Mouse (Mus musculus) intestine, postnatal 0 days (tissue): ENCODE measurements around the gene Cyp4f16. TPM values are rescaled to one million over a fixed set of nuclear protein-coding genes. Genes with fewer than 3 reads are reported as not detected.

Experiments used
- ATAC-seq: fragments of 200-750 bp; cut with Nextera tagmentation; 2 replicates; pipeline ENCODE4 v1.8.0; 2017; ENCODE audit warnings: mild to moderate bottlenecking, moderate TSS enrichment, moderate library complexity
- H3K27ac ChIP-seq: fragments of 300-500 bp; sonication (generic); 2 replicates; pipeline ENCODE4 v1.5.1; 2014; ENCODE audit warnings: mild to moderate bottlenecking, low read depth, low read length, moderate library complexity
- H3K27me3 ChIP-seq: fragments of 300-500 bp; sonication (generic); replicated peaks from 2 replicates; pipeline ENCODE4 v1.6.1; 2014; ENCODE audit warnings: low read length, mixed read lengths; ENCODE audit not compliant: control insufficient read depth, insufficient read depth
- H3K36me3 ChIP-seq: fragments of 300-500 bp; sonication (generic); 2 replicates; pipeline ENCODE4 v1.6.1; 2014; ENCODE audit warnings: mild to moderate bottlenecking, moderate library complexity; ENCODE audit not compliant: control insufficient read depth, insufficient read depth
- H3K4me1 ChIP-seq: fragments of 300-500 bp; sonication (generic); replicated peaks from 2 replicates; pipeline ENCODE4 v1.6.1; 2014; ENCODE audit warnings: antibody characterized with exemption, low read length, mixed read lengths; ENCODE audit not compliant: control insufficient read depth, insufficient read depth
- H3K4me2 ChIP-seq: fragments of 300-500 bp; sonication (generic); replicated peaks from 2 replicates; pipeline ENCODE4 v1.6.1; 2014; ENCODE audit warnings: low read depth, mild to moderate bottlenecking, moderate library complexity
- H3K4me3 ChIP-seq: fragments of 300-500 bp; sonication (generic); 2 replicates; pipeline ENCODE4 v1.5.1; 2014; ENCODE audit warnings: low read depth, low read length
- H3K9ac ChIP-seq: fragments of 300-500 bp; sonication (generic); 2 replicates; pipeline ENCODE4 v1.6.1; 2014; ENCODE audit warnings: mild to moderate bottlenecking, low read depth, low read length
- H3K9me3 ChIP-seq: fragments of 300-500 bp; sonication (generic); 2 replicates; pipeline ENCODE4 v1.6.1; 2016; ENCODE audit warnings: mixed run types; ENCODE audit not compliant: control insufficient read depth
- CTCF ChIP-seq: sonication (generic); IDR thresholded peaks from 2 replicates; pipeline ENCODE4 v1.5.1; 2016; ENCODE audit warnings: low read depth, mild to moderate bottlenecking, control low read depth, antibody characterized with exemption, moderate library complexity
- WGBS: fragments of 180-500 bp; shearing (Covaris S2); extraction: QIAGEN DNeasy Blood & Tissue Kit; methylation state at CpG from one replicate; pipeline ENCODE4 v1.1.7; 2014; 5-methylcytosine and 5-hydroxymethylcytosine counted together
- polyA plus RNA-seq: library from polyadenylated mRNA; unstranded; fragments of >200 nt; fragmentation: Nextera tagmentation; extraction: Ambion mirVana; gene quantifications from 2 replicates; pipeline ENCODE4 v1.2.1, GENCODE M21; 2015

Cyp4f16 gene
- polyA plus RNA-seq, 1 experiment from 2014 or later: 95.4 TPM

DNA sequence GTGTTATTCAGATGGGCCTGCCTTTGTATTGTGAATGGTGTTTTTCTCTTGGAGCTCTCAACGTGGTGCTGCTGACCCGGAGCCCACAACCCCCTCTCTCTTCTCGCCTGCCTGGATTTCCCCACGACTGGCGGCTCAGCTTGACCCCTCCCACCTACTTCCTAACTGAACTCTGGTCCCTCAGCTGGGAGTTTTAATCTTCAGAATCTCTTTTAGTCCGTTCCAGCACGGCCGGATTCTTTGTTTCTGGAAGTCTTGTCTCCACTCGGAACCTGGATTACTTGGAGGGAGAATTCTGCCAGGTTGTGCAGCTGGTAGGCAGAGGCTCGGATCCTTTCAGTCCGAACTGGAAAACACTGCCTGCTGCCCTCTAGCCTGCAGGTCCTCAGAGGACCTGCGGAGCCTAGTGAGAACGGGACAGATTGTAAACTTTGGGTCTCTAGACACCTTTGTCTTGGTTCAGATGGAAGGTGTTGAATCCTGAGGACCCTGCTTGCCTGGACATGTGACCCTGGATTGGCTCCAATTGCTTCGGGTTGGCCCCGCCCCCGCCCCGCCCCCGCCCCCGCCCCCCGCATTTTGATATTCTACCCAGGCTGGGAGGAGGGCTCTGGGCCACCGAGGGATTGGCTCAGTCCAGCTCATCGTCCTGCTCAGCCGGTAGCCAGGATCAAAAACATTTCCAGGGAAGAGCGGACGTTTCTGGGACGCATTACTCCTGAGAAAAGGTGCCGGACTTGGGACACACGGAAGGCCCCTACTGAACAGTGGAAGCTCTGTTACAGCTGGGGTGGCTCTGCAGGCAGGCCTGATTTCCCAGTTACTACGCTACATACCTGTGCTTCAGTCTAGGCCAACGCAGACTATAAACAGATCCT is 30.3 kb upstream of the Cyp4f16 start, which contains the start of gene Cyp4f17:
TSS of gene Cyp4f17 (plus strand) at position 200 of the 878 bp plus-strand sequence.
- 1% methylated on average over 30 of the region's 30 CpGs for WGBS

DNA sequence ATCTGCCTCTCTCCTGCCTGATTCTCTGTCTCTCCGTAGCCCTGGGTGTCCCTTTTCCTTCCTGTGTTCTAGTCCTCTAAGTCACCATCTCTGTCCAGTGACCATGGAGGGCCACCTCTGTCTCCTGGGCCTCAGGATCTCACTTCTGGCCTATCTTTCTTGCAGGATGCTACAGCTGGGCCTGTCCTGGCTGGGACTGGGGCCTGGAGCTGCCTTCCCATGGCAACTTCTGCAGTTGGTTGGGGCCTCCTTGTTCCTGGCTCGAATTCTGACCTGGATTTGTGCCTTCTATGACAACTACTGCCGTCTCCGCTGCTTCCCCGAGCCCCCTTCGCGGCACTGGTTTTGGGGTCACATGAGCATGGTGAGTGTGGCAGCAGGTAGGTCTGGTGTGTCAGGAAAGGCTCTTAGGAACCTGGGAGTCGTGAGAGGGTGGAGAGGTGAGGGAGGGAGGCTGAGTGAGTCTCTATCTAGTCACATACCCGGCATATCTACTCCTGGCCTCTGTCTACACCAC is 29.6 kb upstream of the Cyp4f16 start:
- peak; percentile 46; the same call in 1 of the 2 replicates for ATAC-seq
- Histone ChIP-seq H3K27me3 (no peaks in the 10 kb centered on the region), H3K4me1 (peaks cover 10% of the 10 kb centered on the region; the same call in 1 of the 2 replicates), H3K27ac (no peak overlapping the region), H3K4me2 (peak overlapping the region; percentile 90), H3K36me3 (no peaks in the 10 kb centered on the region), H3K4me3 (peak overlapping the region; percentile 59), H3K9me3 (no peaks in the 10 kb centered on the region), H3K9ac (peak overlapping the region; percentile 62)
- TF ChIP-seq CTCF: no peak
- 45% methylated on average over 9 of the region's 9 CpGs for WGBS

More for the DNA sequence above, 30.3 kb upstream of the Cyp4f16 start, which contains the start of gene Cyp4f17:
- no peak for TF ChIP-seq CTCF
- peak; percentile 55; the same call in 1 of the 2 replicates for ATAC-seq
- Histone ChIP-seq H3K9me3 (no peaks in the 10 kb centered on the region), H3K27me3 (no peaks in the 10 kb centered on the region), H3K36me3 (no peaks in the 10 kb centered on the region), H3K4me1 (peaks cover 10% of the 10 kb centered on the region; the same call in 1 of the 2 replicates), H3K27ac (no peak within 1 kb of the TSS), H3K4me2 (peak within 1 kb of the TSS; percentile 90), H3K4me3 (peak within 1 kb of the TSS; percentile 59), H3K9ac (peak within 1 kb of the TSS; percentile 62)

DNA sequence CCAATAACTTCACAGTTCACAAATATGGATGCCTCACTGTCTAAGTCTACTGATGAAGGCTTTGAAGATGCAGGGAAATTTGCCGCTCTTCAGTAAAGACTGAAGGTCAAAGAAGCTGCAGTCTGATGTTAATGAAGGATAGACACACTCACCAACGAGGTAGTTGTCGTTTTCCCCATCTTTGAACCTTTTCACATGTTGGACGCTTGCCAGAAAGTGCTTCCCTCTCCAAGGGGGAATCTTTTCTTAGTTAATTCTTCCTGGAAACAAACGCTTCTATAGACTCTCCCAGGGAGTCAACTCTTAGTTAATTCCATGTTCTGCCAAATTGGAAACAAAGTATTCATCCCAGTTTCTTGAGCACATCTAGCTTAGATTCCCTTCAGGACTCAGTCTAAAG is 20.2 kb upstream of the Cyp4f16 start:
- WGBS: 75% methylated on average over 5 of the region's 5 CpGs
- Histone ChIP-seq H3K4me2 (no peak overlapping the region), H3K9me3 (no peaks in the 10 kb centered on the region), H3K9ac (no peak overlapping the region), H3K27me3 (no peaks in the 10 kb centered on the region), H3K4me1 (no peaks in the 10 kb centered on the region), H3K36me3 (no peaks in the 10 kb centered on the region; the same call in 1 of the 2 replicates), H3K27ac (no peak overlapping the region), H3K4me3 (no peak overlapping the region)
- no peak for ATAC-seq
- TF ChIP-seq CTCF: no peak

DNA sequence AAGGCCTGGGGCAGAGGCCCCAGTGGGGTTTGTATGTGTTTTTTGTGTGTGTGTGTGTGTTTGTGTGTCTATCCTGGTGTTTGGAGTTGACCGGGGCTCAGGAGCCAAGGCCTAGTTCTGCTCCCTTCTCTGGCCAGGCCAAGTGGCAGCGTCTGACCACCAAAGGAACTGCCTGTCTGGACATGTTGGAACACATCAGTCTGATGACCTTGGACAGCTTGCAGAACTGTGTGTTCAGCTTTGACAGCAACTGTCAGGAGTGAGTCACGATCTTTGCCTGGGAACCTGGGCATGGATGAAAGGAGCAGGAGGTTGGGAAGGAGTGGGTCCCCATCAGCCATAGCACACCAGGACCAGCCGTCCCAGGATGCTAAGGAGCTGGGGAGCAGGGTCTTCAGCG is 14.4 kb upstream of the Cyp4f16 start:
- Histone ChIP-seq H3K36me3 (no peaks in the 10 kb centered on the region; the same call in 1 of the 2 replicates), H3K4me3 (no peak overlapping the region), H3K4me1 (no peaks in the 10 kb centered on the region), H3K9me3 (no peaks in the 10 kb centered on the region), H3K27me3 (no peaks in the 10 kb centered on the region), H3K27ac (no peak overlapping the region), H3K9ac (no peak overlapping the region), H3K4me2 (no peak overlapping the region)
- 90% methylated on average over 5 of the region's 5 CpGs for WGBS
- ATAC-seq: no peak
- TF ChIP-seq CTCF: no peak

DNA sequence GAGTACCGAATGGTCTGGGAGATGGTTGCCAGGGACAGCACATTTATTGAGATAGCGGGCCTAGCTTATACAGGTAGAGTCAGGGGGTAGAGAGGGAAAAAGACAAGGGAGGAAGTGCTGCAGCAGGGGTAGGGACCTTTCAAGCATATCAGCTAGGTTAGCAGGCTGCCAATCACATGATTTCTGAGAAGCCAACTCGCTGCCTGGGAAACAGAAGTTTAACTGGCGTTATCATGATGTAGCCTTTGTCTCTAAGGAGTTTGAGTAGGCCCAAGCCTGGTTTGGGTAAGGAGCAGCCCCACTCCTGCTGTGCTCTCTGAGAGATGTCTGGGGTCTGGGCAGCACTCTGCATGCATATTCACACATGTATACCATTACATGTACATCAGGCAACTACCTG is 14.0 kb upstream of the Cyp4f16 start:
- Histone ChIP-seq H3K9me3 (no peaks in the 10 kb centered on the region), H3K4me2 (no peak overlapping the region), H3K4me1 (no peaks in the 10 kb centered on the region), H3K27me3 (no peaks in the 10 kb centered on the region), H3K27ac (no peak overlapping the region), H3K4me3 (no peak overlapping the region), H3K9ac (no peak overlapping the region), H3K36me3 (no peaks in the 10 kb centered on the region; the same call in 1 of the 2 replicates)
- TF ChIP-seq CTCF: no peak
- WGBS: 67% methylated on average over 4 of the region's 4 CpGs
- no peak for ATAC-seq

DNA sequence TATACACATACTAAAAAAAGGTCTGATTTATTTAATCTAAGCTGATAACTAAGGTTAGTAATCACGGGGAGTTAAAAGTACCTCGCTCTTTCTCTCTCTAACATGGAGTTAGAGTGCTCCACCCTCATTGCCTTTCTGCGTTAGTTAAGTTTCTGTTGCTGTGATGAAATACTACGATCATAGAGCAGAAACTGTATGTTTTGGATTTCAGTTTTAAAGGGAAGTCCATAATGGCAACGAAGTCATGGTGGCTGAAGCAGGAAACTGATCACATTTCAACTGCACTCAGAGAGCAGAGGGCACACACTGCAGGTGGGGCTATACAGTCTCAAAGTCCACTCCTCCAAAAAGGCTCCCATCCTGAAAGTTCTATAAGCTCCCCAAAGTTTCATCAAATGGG is 13.5 kb upstream of the Cyp4f16 start:
- no peak overlapping the region for H3K9ac ChIP-seq
- H3K4me1 ChIP-seq: no peaks in the 10 kb centered on the region
- no peak for ATAC-seq
- WGBS: 74% methylated on average over 5 of the region's 5 CpGs
- no peaks in the 10 kb centered on the region; the same call in 1 of the 2 replicates for H3K36me3 ChIP-seq
- H3K4me2 ChIP-seq: no peak overlapping the region
- H3K27me3 ChIP-seq: no peaks in the 10 kb centered on the region
- H3K27ac ChIP-seq: no peak overlapping the region
- no peaks in the 10 kb centered on the region for H3K9me3 ChIP-seq
- H3K4me3 ChIP-seq: no peak overlapping the region
- no peak for TF ChIP-seq CTCF
